Mouse (Mus musculus) layer of hippocampus, adult 11-12 months (tissue): ENCODE results near the gene Nppa.

Source experiments
- DNase-seq: peaks from one replicate; pipeline ENCODE4 v3.0.0; 2022; ENCODE audit warnings: low spot score

Gene Nppa

GRCm38 (mm10) chr4:148051046-148051776, 50.7 kb downstream of the Nppa start:
- no peak for DNase-seq
